Mouse (Mus musculus): ENCODE measurements around the gene Fmc1.
A peak's percentile ranks its signal among the peaks of the same experiment; 100 is the strongest.
"Not testable (repeated sequence)": the region's sequence is repeated elsewhere in the genome, so short reads cannot be mapped to it uniquely, and the experiment has no call there.

The Fmc1 gene

GRCm38 (mm10) chr6:38533428-38534405 lies at the start of gene Fmc1:
TSS of gene Fmc1 (plus strand) at chr6:38533502.
- peak; percentile 99 for DNase-seq (ENCODE audit: low spot score in 2 of 2)

GRCm38 (mm10) chr6:38492550-38492949 lies 40.8 kb upstream of the Fmc1 start:
- DNase-seq (ENCODE audit: low spot score in 2 of 2) = peak in 1 of 2 experiments; percentile 33

GRCm38 (mm10) chr6:38495641-38496040 lies 37.7 kb upstream of the Fmc1 start:
- DNase-seq (ENCODE audit: low spot score in 2 of 2) = no peak

GRCm38 (mm10) chr6:38512096-38512495 lies 21.2 kb upstream of the Fmc1 start:
- no peak for DNase-seq (ENCODE audit: low spot score in 2 of 2)

GRCm38 (mm10) chr6:38512830-38513229 lies 20.5 kb upstream of the Fmc1 start:
- DNase-seq (ENCODE audit: low spot score in 2 of 2) = no peak

- no peak for DNase-seq (ENCODE audit: low spot score in 2 of 2)
Measured at GRCm38 (mm10) chr6:38515201-38515600, 18.1 kb upstream of the Fmc1 start.

- no peak for DNase-seq (ENCODE audit: low spot score in 2 of 2)
Measured at GRCm38 (mm10) chr6:38523851-38524250, 9.5 kb upstream of the Fmc1 start.

- peak in 1 of 2 experiments; percentile 10 for DNase-seq (ENCODE audit: low spot score in 2 of 2)
Measured at GRCm38 (mm10) chr6:38531211-38531820, 2.0 kb upstream of the Fmc1 start.

GRCm38 (mm10) chr6:38532500-38533420 lies 542 bp upstream of the Fmc1 start:
- DNase-seq (ENCODE audit: low spot score in 2 of 2) = peak in 1 of 2 experiments; percentile 10

GRCm38 (mm10) chr6:38534640-38535365 lies 1.5 kb downstream of the Fmc1 start:
- DNase-seq (ENCODE audit: low spot score in 2 of 2) = peak; percentile 94 to 96

GRCm38 (mm10) chr6:38535366-38535690 lies 2.0 kb downstream of the Fmc1 start:
- DNase-seq (ENCODE audit: low spot score in 2 of 2) = no peak

GRCm38 (mm10) chr6:38535788-38536187 lies 2.5 kb downstream of the Fmc1 start:
- DNase-seq (ENCODE audit: low spot score in 2 of 2) = no peak

GRCm38 (mm10) chr6:38544141-38544540 lies 10.8 kb downstream of the Fmc1 start:
- DNase-seq (ENCODE audit: low spot score in 2 of 2) = not testable (repeated sequence)

GRCm38 (mm10) chr6:38547005-38547404 lies 13.7 kb downstream of the Fmc1 start:
- not testable (repeated sequence) for DNase-seq (ENCODE audit: low spot score in 2 of 2)

- no peak for DNase-seq (ENCODE audit: low spot score in 2 of 2)
Measured at GRCm38 (mm10) chr6:38547707-38548106, 14.4 kb downstream of the Fmc1 start.

- DNase-seq (ENCODE audit: low spot score in 2 of 2) = not testable (repeated sequence)
Measured at GRCm38 (mm10) chr6:38548595-38548994, 15.3 kb downstream of the Fmc1 start.

- DNase-seq (ENCODE audit: low spot score in 2 of 2) = peak in 1 of 2 experiments; percentile 13
Measured at GRCm38 (mm10) chr6:38549840-38550239, 16.5 kb downstream of the Fmc1 start.

GRCm38 (mm10) chr6:38550250-38551061 lies 17.2 kb downstream of the Fmc1 start:
- DNase-seq (ENCODE audit: low spot score in 2 of 2) = peak; percentile 84 to 88

GRCm38 (mm10) chr6:38551062-38551988 lies 18.0 kb downstream of the Fmc1 start, which contains the start of gene Luc7l2:
TSS of gene Luc7l2 (plus strand) at chr6:38551334.
- peak; percentile 93 to 95 for DNase-seq (ENCODE audit: low spot score in 2 of 2)

Measured in heart, adult 9 months (tissue).